Mouse (Mus musculus): Measurements from ENCODE around the gene Lsm6.

- no peak for TF ChIP-seq CTCF (IDR thresholded peaks at IDR 0.05; ENCODE audit: low read depth)
- TF ChIP-seq EP300 (optimal IDR thresholded peaks at IDR 0.05) = no peak
Measured at GRCm38 (mm10) chr8:78857421-78857820, 36.5 kb upstream of the Lsm6 start.
